Mouse (Mus musculus): Measurements from ENCODE around the gene Dcaf7.
"Not testable (repeated sequence)": the region's sequence is repeated elsewhere in the genome, so short reads cannot be mapped to it uniquely, and the experiment has no call there.

The Dcaf7 gene

DNA sequence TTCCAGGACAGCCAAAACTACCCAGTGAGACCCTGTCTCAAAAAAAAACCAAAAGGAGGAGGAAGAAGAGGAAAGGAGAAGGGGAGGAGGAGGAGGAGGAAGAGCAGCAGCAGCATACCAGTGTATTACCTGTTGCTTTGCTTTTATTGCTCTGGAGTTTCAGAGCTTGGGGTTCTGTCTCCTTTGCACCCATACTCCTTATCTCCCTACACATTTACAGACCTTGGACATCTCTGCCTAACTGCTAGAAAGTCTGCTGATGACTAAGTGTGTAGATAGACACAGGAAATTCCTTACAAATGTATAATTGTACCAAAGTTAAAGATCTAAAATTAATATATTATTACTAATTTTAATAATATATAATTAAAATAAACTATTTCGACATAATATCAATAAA, 8.6 kb downstream of the Dcaf7 start:
- DNase-seq (ENCODE audit: low spot score), result no peak

DNA sequence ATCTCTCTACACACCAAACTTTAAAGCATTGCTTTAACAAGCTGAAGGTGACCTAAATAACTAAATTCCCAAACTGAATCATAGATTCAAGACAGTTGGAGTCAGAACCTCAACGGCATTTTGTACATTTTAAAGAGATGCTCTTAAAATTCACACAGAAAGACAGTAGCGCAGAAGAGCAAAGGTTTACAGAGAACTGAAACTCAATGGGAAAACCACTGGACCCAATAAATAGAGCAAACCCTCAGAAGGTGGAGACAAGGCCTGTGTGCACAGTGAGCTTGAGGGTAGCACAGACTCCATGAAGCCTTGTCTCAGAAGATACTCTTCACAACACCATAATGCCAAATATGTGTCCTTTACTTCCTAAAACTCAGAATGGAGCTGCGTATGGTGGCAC, 9.1 kb downstream of the Dcaf7 start:
- no peak for DNase-seq (ENCODE audit: low spot score)

DNA sequence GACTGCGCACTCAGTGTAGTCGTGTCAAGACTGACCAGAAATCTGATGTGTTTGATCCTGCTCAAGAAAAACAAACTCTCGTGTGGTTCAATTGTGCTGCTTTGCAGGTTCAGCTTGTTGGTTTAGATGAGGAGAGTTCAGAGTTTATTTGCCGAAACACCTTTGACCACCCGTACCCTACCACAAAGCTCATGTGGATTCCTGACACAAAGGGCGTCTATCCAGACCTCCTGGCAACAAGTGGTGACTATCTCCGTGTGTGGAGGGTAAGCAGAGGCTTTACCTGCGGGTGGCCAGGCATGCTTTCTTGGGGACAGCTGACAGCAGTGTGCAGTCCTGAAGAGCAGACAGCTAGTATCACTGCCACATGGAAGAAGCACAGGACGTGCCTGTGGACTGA, 9.9 kb downstream of the Dcaf7 start:
- no peak for DNase-seq (ENCODE audit: low spot score)

DNA sequence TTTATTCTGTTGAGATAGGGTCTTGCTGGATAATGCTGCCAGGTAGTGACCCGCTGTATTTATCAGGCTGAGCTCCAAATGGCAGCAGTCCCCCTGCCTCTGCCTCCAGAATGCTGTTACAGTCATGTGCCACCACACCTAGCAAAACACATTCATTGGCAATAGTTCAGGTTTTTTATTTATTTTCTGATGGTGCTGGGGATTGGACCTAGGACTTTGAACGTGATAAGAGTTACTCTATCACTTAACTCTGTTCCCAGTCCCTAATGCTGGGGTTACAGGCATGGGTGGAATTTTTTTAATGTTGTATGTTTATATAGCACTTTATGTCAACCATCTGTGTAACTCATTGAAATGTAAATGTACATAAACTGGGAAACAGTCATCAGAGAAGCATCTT, 17.2 kb downstream of the Dcaf7 start:
- no peak for DNase-seq (ENCODE audit: low spot score)

DNA sequence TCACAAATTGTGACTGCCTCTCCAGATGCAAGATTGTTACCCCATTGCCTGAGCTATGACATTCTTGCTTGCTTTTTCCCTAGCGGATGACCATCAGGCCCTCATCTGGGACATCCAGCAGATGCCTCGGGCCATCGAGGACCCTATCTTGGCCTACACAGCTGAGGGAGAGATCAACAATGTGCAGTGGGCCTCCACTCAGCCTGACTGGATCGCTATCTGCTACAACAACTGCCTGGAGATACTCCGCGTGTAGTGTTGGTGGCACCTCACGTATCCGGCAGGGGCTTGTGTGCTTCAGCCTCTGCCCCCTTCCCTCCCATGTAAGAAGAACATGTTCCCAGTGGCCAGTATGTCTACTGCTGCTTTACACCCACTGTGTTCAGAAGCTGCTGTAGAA, 17.9 kb downstream of the Dcaf7 start:
- DNase-seq (ENCODE audit: low spot score), result no peak

DNA sequence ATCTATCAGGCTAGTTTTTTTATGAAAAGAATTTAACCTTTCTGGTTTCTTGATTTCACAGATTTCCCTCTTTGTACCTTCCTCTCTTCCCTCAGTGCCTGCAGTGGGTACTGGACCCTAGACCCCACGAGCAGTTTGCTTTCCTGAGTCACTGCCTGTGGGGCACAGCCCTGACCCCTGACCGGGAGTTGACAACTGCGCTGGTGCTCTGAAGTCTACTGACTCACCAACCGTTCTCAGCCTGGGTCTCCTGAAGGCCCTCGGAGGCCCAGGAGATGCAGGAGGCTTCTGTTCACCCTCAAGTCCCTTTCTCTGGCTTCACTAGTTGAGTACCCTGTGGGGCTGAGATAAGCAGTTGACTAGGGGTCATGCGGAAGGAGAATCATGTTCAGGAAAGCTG, 18.7 kb downstream of the Dcaf7 start:
- no peak for DNase-seq (ENCODE audit: low spot score)

DNA sequence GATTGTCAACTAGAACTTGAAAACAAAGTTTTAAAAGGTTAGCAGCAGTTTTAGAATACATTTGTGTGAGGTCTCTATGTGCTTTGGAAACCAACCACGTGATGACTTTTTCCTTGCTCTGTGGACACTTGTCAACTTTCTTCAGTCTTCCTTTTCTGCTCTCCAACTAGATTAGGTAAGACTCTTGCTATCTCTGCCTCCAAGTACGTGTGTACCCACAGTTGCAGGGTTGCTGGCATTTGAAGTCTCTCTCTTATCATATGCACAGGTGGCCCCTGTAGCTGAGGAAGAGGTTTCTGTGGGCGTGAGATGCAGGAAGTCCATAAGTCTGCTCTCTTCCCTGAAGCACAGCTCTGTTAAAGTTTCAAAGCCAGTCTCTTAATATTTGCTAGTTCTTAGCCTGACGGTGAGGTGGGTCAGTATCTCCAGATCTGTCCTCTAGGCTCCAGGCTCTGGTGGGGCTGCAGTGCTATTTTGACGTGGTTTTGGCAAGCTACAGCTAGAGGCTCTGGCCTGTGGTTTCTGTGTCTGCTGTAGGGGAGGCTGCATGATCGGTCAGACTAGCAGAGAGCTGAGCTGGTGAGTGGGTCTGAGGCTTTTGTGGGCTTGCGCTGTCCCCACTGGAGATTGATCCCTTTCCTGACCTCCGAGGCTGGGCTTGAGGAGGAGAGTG, 20.3 kb downstream of the Dcaf7 start:
- DNase-seq (ENCODE audit: low spot score), result no peak

DNA sequence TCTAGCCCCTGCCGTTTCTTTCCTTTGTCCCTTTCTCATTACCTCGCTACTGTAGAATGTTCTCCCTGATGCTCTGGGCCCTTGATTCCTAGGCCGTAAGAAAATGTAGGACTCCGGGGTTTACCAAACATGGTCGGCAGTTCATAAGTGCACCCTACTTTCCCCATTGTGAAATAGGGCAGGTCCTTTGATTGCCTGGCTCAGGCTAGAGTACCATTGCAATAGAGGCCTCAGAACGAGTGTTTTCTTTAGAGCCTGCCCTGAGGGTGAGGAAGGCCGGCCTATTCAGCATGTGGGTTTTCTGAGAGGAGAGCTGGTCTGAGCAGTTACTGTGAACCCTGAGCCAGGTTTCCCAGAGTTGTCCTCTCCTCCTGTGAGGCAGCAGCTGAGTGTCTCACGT, 21.3 kb downstream of the Dcaf7 start:
- DNase-seq (ENCODE audit: low spot score), result no peak

DNA sequence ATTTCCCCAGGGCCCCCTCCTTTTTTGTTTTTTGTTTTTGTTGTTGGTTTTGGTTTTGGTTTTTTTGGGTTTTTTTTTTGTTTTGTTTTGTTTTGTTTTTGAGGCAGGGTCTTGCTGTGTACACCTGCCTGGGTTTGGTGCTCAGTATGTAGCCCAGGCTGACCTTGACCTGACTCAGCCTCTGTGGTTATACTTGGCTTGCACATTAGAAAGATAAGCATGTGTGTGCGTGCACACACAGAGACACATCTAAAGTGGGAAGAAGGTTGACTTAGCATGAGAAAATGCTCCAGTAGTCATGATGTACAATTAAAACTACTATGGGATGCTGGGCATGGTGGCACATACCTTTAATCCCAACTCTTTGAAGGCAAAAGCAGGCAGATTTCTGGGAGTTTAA, 23.9 kb downstream of the Dcaf7 start:
- no peak for DNase-seq (ENCODE audit: low spot score)

DNA sequence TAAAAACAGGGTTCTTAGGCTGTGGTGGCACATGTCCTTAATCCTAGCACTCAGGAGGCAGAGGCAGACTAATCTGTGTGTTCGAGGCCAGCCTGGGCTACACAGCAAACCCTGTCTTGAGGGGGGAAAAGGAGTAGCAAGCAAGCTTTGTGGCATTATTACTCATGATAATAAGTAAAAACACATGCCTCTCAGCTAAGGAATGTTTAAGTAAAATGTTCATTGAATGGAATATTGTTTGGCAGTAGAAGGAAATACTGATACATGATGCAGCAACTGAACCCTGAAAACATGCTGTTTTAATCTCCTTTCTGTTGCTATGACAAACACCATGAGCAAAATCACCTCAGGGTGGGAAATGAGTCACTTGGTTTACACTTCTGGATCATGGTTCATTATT, 24.6 kb downstream of the Dcaf7 start:
- DNase-seq (ENCODE audit: low spot score), result no peak

DNA sequence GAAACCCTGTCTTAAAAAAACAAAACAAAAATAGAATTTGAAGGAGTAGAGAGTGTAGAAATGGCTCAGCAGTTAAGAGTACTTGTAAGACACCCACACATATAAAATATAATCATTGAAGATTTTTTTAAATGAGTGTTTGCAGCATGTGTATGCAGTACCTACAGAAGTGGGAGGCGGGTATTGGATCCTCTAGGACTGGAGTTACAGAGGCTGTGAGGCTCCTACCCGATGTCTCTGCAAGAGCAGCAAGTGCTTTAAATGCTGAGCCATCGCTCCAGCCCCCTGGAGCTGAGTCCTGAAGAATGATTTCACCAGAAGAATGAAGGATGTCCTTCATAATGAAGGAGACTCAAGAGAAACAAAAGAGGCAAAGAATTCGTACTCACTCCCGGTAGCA, 27.1 kb downstream of the Dcaf7 start:
- no peak for DNase-seq (ENCODE audit: low spot score)

DNA sequence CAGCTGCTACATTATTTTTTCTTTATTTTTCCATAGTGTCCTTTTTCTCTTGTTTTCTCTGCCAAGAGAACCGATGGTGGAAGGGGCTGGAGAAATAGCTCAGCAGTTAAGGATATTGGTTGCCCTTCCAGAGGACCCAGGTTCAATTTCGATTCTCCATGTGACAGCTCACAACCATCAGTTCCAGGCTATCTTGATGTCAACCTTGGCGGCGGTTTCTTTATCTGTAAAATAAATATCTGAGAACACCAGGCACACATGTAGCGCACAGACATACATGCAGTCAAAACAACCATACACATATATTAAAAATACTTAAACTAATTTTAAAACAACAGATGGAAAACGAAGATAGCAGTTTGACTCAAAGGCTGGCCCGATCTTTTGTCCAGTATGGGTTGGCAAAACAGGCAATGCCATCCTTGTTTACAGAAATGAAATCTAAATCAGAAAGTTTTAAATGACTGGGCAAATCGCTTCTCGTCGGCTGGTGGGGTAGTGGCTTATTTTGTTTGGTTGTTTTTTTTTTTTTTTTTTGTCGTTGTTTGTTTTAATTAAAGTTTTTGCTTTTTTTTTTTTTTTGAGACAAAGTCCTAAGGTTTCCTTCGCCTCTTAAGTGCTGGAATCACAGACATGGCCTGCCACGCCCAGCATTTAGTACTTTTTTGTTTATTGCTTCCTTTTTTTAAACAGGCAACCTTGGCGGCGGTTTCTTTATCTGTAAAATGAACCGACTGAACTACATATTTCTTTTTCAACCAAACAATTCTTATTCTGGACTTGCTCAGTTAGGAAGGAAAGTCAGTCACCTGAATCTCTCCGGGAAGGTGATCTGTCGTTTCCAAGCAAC, 28.6 kb downstream of the Dcaf7 start:
- DNase-seq (ENCODE audit: low spot score), result no peak

DNA sequence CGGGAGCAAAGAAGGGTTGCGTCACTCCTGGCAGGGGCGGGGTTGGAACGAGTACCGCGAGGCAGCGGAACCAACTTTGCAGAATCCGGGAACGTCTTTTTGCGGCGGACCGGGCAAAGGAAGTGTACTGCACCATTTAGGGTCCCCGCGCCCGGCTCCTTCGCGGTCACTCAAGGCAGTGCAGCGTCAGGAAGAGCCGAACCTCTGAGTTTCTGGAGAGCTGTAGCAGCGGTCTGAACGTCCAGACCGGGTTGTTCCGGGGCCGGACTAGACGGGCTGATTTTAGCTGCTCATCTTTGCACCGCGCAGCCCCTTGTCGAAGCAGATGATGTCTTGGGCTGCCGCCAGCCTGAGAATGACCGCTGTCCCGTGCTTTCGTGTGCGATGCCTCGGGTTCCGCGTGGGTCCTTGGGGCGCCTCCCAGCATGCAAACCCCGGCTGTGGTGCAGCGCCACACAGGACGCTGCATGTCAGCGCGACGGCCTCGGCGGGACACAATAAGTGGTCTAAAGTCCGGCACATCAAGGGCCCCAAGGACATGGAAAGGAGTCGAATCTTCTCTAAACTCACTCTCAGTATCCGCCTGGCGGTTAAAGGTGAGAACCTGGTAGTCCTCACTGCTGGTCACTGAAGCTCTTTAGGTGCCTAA, 29.4 kb downstream of the Dcaf7 start, which contains the start of gene Taco1:
Gene Taco1, plus strand, starts transcription at position 139 of the 649 bp plus-strand sequence.
- peak; percentile 96 for DNase-seq (ENCODE audit: low spot score)

DNA sequence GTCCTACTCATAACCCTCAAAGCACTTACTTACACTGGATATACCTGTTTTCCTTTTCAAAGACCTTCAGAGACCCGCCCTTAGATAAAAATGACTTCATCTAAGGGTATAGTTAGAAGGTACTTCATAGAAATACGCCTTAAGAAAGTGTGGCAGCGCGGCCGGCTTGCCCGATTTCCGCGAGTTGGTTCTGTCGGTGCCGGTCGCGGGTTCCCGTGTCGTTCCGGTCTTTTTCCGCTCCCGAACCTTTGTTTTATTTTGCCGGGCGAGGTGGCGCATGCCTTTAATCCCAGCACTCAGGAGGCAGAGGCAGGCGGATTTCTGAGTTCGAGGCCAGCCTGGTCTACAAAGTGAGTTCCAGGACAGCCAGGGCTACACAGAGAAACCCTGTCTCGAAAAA, 29.9 kb downstream of the Dcaf7 start:
- DNase-seq (ENCODE audit: low spot score), result not testable (repeated sequence)

DNA sequence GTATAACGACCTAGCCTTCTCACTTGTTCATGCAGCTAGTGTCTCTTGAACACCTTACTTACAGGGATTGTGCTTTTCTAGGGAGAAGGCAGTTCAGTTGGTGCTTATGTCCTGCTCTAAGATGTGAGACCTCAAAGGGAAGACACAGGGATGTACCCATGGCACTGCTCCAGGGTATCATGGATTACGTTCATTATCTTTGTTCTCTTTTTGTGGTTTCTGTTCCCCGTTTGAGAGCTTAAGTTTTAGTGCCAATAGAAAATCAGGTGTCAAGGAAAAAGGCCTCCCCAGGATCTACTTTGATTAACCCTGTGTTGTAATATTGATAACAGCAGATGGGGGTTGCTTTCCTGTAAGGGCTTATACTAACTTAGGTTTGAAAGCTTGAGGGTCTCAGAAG, 37.1 kb downstream of the Dcaf7 start:
- DNase-seq (ENCODE audit: low spot score), result no peak

DNA sequence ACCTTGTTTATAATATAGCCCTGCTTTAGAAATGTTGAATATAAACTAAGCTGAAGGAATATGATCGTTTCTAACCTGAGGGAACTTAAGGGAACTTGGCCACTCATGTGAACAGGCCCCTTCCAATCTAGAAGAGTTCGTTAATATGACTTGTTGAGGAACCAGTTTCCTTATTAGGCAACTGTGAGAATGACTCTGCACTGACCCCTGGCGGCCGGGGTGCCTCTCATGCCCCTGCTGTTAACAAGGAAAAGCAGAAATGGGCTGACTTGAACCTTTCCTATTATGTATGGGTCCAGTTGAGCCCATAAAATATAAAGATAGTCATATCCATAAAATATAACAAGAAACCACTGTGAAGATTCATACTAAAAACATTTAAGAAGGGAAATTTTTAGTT, 39.6 kb downstream of the Dcaf7 start:
- DNase-seq (ENCODE audit: low spot score), result peak; percentile 75

DNA sequence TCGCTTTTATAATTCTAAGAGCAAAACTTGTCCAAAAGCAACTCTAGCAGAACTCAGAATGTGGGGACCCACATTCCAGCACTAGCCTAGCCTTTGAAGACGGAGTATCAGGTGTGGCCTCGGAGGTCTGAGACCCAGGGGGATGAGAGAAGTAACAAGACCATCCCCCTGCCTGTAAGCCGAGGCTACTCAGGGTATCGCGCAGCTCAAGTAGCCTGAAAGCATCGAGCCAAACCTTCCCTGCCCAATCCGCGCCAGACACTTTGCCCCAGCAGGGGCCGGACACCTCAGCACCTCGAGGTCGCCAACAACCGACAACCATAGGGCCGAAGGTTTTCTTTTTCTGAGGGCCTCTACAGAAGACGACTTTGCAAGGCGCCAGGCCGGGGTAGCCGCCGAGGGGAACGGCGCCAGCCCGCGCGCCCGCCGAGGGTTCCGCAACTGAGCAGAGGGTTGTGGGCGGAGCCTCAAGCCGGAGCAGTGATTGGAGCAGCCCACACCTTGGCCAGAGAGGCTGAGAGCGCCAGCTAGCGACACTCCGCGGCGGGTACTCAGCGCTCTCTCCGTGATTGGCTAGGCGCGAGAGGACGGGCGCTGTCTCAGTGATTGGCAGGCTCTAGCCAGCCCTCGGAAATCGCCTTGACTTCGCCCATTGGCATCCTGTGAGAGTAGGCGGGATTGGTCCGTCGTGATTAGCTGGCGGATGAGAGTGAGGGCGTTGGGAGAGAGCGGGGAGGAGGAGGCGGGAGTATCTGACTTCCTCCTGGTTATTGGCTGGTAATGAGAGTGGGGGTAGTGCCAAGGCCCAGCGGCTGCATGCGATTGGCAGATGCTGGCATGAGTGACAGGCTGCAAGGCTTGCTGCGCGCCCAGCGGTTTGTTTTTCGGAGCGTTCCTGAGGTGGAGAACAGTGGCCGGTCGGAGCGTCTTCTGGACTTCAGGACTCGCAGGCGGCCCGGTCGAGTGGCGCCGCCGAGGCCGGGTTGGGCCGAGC, 47.3 kb downstream of the Dcaf7 start, which contains the start of gene Map3k3:
Gene Map3k3, plus strand, starts transcription at position 906 of the 994 bp plus-strand sequence.
- peak; percentile 100 for DNase-seq (ENCODE audit: low spot score)

DNA sequence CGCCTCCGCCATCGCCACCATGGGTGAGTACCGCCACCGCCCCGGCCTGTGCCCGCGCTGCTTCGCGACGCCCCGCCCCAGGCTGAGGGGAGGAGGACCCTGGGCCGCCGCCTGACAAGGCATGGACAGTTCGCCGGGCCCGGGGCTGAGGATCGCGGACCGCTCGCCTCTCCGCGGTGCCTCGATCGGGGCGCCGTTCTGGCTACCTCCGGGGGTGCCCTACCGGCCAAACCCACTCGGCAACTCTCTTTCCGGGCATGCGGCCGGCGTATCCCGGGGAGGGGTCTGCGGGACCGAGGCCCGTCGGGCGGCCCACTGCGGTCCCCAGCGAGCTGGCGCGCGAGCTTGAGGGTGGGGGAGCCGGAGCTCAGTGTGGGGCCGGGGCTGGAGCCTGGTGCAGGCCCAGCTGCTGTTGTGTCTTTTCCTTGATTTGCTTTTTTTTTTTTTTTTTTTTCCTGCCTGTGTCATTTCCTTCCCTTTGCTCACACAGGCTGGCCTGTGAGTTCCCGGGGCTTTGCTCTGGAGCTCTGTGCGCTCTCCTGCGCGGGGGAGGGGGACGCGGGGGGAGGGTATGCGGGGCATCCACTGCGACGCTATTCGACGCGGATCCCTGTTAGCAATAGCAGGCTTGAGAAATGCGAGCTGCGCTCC, 48.4 kb downstream of the Dcaf7 start:
- DNase-seq (ENCODE audit: low spot score), result peak; percentile 80

DNA sequence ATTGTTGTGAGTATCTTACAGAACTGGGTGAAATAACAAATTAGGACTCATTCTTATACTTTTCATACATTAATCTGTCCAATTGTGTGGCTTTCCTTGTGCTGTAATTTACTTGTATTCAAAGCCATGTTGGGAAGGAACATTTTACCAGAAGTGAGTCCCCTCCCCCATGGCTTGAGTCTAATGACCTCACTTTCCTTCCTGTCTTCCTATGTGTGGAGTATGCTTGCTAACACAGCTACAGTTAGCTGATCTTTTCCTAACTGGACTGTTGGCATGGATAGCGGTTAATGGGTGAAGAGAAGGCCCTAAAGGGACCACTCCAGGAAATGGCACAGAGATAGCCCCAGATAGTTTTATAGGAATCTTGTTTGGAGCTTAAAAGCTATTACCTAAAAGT, 61.6 kb downstream of the Dcaf7 start:
- DNase-seq (ENCODE audit: low spot score), result peak; percentile 43

DNA sequence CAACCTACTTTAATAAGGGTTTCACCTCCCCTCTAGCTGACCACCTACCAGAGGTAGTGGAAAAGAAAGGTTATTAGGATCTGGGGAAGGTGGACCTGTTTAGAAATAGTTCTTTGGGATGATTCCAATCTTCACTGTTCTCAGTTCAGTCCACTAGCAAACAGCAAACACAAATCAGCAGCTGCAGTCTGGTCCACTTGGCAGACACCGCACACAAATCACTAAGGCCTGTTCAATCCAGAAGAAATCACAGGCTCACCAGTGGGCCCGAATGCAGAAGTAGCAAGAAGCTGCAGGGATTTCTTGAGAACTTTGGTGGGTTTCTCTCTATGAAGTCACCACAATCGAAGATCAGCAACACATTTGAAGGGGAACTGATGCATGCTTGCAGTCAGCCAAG, 66.2 kb downstream of the Dcaf7 start:
- no peak for DNase-seq (ENCODE audit: low spot score)

DNA sequence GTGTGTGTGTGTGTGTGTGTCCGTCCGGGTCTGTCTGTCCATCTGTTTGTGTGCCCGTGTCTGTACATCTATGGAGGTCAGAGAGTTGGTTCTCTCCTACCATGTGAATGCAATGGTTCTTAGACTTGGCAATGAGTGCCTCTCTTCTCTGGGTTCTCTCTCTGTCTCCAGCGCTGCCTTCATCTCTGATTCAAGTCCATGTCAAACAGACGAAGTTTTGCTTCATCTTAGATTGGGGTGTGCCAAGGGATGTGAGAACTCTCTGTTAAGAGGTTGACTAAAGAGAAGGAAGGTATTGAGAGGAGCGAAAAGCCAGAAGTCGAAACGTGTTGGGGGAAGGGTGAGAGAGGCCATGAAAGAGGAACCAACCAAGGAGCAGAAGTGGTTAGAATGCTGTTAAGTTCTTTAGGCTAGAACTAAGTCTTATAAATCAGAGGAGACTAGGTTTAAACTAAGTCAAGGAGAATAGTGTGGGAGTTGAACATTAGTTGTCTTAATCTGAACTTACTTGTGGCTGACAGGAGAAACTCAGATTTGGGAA, 69.4 kb downstream of the Dcaf7 start:
- peak; percentile 48 for DNase-seq (ENCODE audit: low spot score)
